Mouse (Mus musculus): ENCODE results near the gene Hoxa9. TPM values are rescaled to one million over a fixed set of nuclear protein-coding genes. Genes with fewer than 3 reads are reported as not detected.

The Hoxa9 gene
- polyA plus RNA-seq, 1 experiment from 2014 or later, result 67.8 TPM

GRCm38 (mm10) chr6:52253511-52254500 lies 22.9 kb upstream of the Hoxa9 start:
- H3K27ac ChIP-seq (ENCODE audit: low read depth, low read length), result no peak overlapping the region
- ATAC-seq (ENCODE audit: low FRiP score, low TSS enrichment), result 0 out of 2 replicates have a peak, but pooled peaks have one; percentile 9
- H3K9me3 ChIP-seq (ENCODE audit: control insufficient read depth, low read length), result no peaks in the 10 kb centered on the region
- no peak overlapping the region for H3K9ac ChIP-seq (ENCODE audit: low read depth, low read length)
- H3K4me1 ChIP-seq (ENCODE audit: control insufficient read depth, insufficient read depth, low read length), result peaks cover 26% of the 10 kb centered on the region
- peaks cover 61% of the 10 kb centered on the region for H3K27me3 ChIP-seq (ENCODE audit: control insufficient read depth, insufficient read depth, low read length)
- H3K36me3 ChIP-seq (ENCODE audit: control insufficient read depth, insufficient read depth, low read length), result no peaks in the 10 kb centered on the region
- peak overlapping the region; percentile 41 for H3K4me2 ChIP-seq (replicated peaks; ENCODE audit: low read depth, low read length)
- WGBS, result under 1% methylated on average over 59 of the region's 59 CpGs
- peak overlapping the region; percentile 33 for H3K4me3 ChIP-seq (ENCODE audit: low read length)

- Histone ChIP-seq H3K9ac (ENCODE audit: low read depth, low read length) (peak overlapping the region; percentile 28; the same call in 1 of the 2 replicates), H3K4me3 (ENCODE audit: low read length) (peak overlapping the region; percentile 33), H3K4me1 (ENCODE audit: control insufficient read depth, insufficient read depth, low read length) (peaks cover 32% of the 10 kb centered on the region), H3K27ac (ENCODE audit: low read depth, low read length) (no peak overlapping the region), H3K36me3 (ENCODE audit: control insufficient read depth, insufficient read depth, low read length) (no peaks in the 10 kb centered on the region), H3K4me2 (replicated peaks; ENCODE audit: low read depth, low read length) (peak overlapping the region; percentile 41), H3K27me3 (ENCODE audit: control insufficient read depth, insufficient read depth, low read length) (peaks cover 51% of the 10 kb centered on the region), H3K9me3 (ENCODE audit: control insufficient read depth, low read length) (no peaks in the 10 kb centered on the region)
- ATAC-seq (ENCODE audit: low FRiP score, low TSS enrichment), result peak; percentile 11; the same call in 1 of the 2 replicates
- WGBS, result 6% methylated on average over 35 of the region's 35 CpGs
These were observed 22.0 kb upstream of the Hoxa9 start for GRCm38 (mm10) chr6:52252775-52253376.

- 0 out of 2 replicates have a peak overlapping the region, but pooled peaks have one; percentile 28 for H3K9ac ChIP-seq (ENCODE audit: low read depth, low read length)
- peaks cover 47% of the 10 kb centered on the region for H3K27me3 ChIP-seq (ENCODE audit: control insufficient read depth, insufficient read depth, low read length)
- H3K9me3 ChIP-seq (ENCODE audit: control insufficient read depth, low read length), result no peaks in the 10 kb centered on the region
- H3K36me3 ChIP-seq (ENCODE audit: control insufficient read depth, insufficient read depth, low read length), result no peaks in the 10 kb centered on the region
- no peak overlapping the region for H3K27ac ChIP-seq (ENCODE audit: low read depth, low read length)
- 28% methylated on average over 24 of the region's 24 CpGs for whole genome bisulfite sequencing
- no peak for ATAC-seq (ENCODE audit: low FRiP score, low TSS enrichment)
- peak overlapping the region; percentile 33 for H3K4me3 ChIP-seq (ENCODE audit: low read length)
- H3K4me2 ChIP-seq (replicated peaks; ENCODE audit: low read depth, low read length), result peak overlapping the region; percentile 41; the same call in 1 of the 2 replicates
- H3K4me1 ChIP-seq (ENCODE audit: control insufficient read depth, insufficient read depth, low read length), result peaks cover 32% of the 10 kb centered on the region
These were observed 21.3 kb upstream of the Hoxa9 start for GRCm38 (mm10) chr6:52252016-52252774.

GRCm38 (mm10) chr6:52251177-52251879 lies 20.4 kb upstream of the Hoxa9 start:
- Histone ChIP-seq H3K4me2 (replicated peaks; ENCODE audit: low read depth, low read length) (no peak overlapping the region), H3K4me1 (ENCODE audit: control insufficient read depth, insufficient read depth, low read length) (peaks cover 32% of the 10 kb centered on the region), H3K27me3 (ENCODE audit: control insufficient read depth, insufficient read depth, low read length) (peaks cover 43% of the 10 kb centered on the region), H3K36me3 (ENCODE audit: control insufficient read depth, insufficient read depth, low read length) (no peaks in the 10 kb centered on the region), H3K27ac (ENCODE audit: low read depth, low read length) (no peak overlapping the region), H3K4me3 (ENCODE audit: low read length) (no peak overlapping the region), H3K9me3 (ENCODE audit: control insufficient read depth, low read length) (no peaks in the 10 kb centered on the region), H3K9ac (ENCODE audit: low read depth, low read length) (no peak overlapping the region)
- ATAC-seq (ENCODE audit: low FRiP score, low TSS enrichment), result no peak
- WGBS, result 31% methylated on average over 7 of the region's 7 CpGs

- Histone ChIP-seq H3K27ac (ENCODE audit: low read depth, low read length) (no peak overlapping the region; the same call in 1 of the 2 replicates), H3K4me3 (ENCODE audit: low read length) (peak overlapping the region; percentile 75), H3K27me3 (ENCODE audit: control insufficient read depth, insufficient read depth, low read length) (peaks cover 30% of the 10 kb centered on the region), H3K9ac (ENCODE audit: low read depth, low read length) (peak overlapping the region; percentile 75; the same call in 1 of the 2 replicates), H3K4me2 (replicated peaks; ENCODE audit: low read depth, low read length) (peak overlapping the region; percentile 83), H3K36me3 (ENCODE audit: control insufficient read depth, insufficient read depth, low read length) (no peaks in the 10 kb centered on the region), H3K9me3 (ENCODE audit: control insufficient read depth, low read length) (no peaks in the 10 kb centered on the region), H3K4me1 (ENCODE audit: control insufficient read depth, insufficient read depth, low read length) (peaks cover 32% of the 10 kb centered on the region)
- WGBS, result 26% methylated on average over 4 of the region's 4 CpGs
- no peak for ATAC-seq (ENCODE audit: low FRiP score, low TSS enrichment)
These were observed 18.9 kb upstream of the Hoxa9 start for GRCm38 (mm10) chr6:52249826-52250225.

- Histone ChIP-seq H3K4me1 (ENCODE audit: control insufficient read depth, insufficient read depth, low read length) (peaks cover 32% of the 10 kb centered on the region), H3K9ac (ENCODE audit: low read depth, low read length) (peak overlapping the region; percentile 75), H3K4me2 (replicated peaks; ENCODE audit: low read depth, low read length) (peak overlapping the region; percentile 83), H3K27me3 (ENCODE audit: control insufficient read depth, insufficient read depth, low read length) (peaks cover 29% of the 10 kb centered on the region), H3K27ac (ENCODE audit: low read depth, low read length) (peak overlapping the region; percentile 88), H3K9me3 (ENCODE audit: control insufficient read depth, low read length) (no peaks in the 10 kb centered on the region), H3K36me3 (ENCODE audit: control insufficient read depth, insufficient read depth, low read length) (no peaks in the 10 kb centered on the region), H3K4me3 (ENCODE audit: low read length) (peak overlapping the region; percentile 75)
- ATAC-seq (ENCODE audit: low FRiP score, low TSS enrichment), result no peak
- WGBS, result 6% methylated on average over 16 of the region's 16 CpGs
These were observed 18.5 kb upstream of the Hoxa9 start for GRCm38 (mm10) chr6:52249415-52249738.

- Histone ChIP-seq H3K4me2 (replicated peaks; ENCODE audit: low read depth, low read length) (peak overlapping the region; percentile 83), H3K9ac (ENCODE audit: low read depth, low read length) (peak overlapping the region; percentile 75), H3K4me1 (ENCODE audit: control insufficient read depth, insufficient read depth, low read length) (peaks cover 32% of the 10 kb centered on the region), H3K9me3 (ENCODE audit: control insufficient read depth, low read length) (no peaks in the 10 kb centered on the region), H3K27ac (ENCODE audit: low read depth, low read length) (peak overlapping the region; percentile 88), H3K27me3 (ENCODE audit: control insufficient read depth, insufficient read depth, low read length) (peaks cover 29% of the 10 kb centered on the region), H3K4me3 (ENCODE audit: low read length) (peak overlapping the region; percentile 75), H3K36me3 (ENCODE audit: control insufficient read depth, insufficient read depth, low read length) (no peaks in the 10 kb centered on the region)
- WGBS, result 3% methylated on average over 27 of the region's 27 CpGs
- ATAC-seq (ENCODE audit: low FRiP score, low TSS enrichment), result no peak
These were observed 17.9 kb upstream of the Hoxa9 start for GRCm38 (mm10) chr6:52248638-52249414.

All from kidney, embryonic 14.5 days (tissue).